Mouse (Mus musculus): ENCODE data around the gene Scg5.

DNA sequence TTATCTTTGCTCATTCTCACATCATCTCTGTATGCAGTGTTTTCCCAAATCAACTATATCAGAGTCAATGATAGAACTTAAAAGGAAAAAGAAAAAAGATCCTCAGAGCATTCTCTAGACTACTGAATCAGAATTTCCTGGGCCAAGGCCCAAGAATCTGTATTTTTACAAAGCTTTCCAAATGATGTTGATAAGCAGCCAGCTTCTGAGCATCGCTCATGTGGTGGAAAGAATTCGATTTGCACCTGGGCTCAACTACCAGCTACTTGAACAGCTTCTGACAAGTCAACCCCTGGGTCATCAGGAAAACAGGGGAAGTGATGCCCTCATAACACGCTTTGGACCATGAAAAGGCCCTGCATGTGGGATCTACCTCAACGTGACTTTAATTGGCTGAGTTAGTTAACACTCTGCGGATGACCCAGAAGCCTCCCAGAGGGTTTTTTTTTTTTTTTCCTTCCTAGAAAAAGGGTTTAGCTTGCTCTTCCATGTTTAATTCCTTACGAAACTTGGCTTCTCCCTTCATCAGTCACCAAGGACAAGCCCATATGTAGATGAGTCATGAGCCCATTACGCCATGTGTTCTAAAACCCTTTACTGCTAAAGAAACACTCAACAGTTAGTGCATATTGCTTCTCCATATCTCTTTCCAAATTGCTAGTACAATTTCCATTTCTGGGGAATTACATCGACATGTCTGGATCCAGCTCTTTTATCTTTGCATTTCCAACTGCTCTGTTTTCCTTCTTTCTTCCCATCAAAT, 60.2 kb downstream of the Scg5 start:
- TF ChIP-seq POLR2A (IDR thresholded peaks at IDR 0.05; ENCODE audit: borderline replicate concordance, control insufficient read depth, low read depth, low read length) = no peak
- TF ChIP-seq CTCF (IDR thresholded peaks at IDR 0.05; ENCODE audit: control insufficient read depth, insufficient read depth, low read length) = no peak
